Mouse (Mus musculus): ENCODE data around the gene Iqgap2. TPM values are rescaled to one million over a fixed set of nuclear protein-coding genes. Genes with fewer than 3 reads are reported as not detected.

Iqgap2 gene
- polyA plus RNA-seq, 1 experiment: 0.17 TPM

DNA sequence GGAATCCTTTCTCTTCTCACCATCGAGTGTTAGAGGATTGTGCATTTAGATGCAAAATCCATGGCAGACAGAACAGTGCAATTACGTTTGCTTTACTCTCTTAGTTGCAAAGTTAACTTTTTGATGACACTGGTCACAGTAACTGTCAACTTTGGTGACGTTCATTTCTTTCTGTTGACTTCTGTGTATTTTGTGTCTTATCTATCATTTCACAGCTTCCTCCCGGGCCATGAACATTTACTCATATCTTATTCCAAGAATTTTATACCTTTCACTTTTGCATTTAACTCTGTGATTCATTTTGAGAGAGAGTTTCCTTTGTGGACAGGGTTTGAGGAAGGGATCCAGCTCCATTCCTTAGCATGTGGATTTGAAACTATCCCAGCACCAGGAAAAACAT lies 238.0 kb downstream of the Iqgap2 start:
- no peak overlapping the region for H3K4me3 ChIP-seq (replicated peaks)
- H3K27me3 ChIP-seq (ENCODE audit: control insufficient read depth): no peaks in the 10 kb centered on the region
- peaks cover 27% of the 10 kb centered on the region for H3K36me3 ChIP-seq (ENCODE audit: control insufficient read depth)
- H3K9me3 ChIP-seq (ENCODE audit: control insufficient read depth, low read length): no peaks in the 10 kb centered on the region
- TF ChIP-seq GATA1 (IDR thresholded peaks at IDR 0.05; ENCODE audit: low read length) (no peak), TAL1 (IDR thresholded peaks at IDR 0.05; ENCODE audit: low read length) (no peak)
- peaks cover 14% of the 10 kb centered on the region for H3K4me1 ChIP-seq (ENCODE audit: control insufficient read depth)

DNA sequence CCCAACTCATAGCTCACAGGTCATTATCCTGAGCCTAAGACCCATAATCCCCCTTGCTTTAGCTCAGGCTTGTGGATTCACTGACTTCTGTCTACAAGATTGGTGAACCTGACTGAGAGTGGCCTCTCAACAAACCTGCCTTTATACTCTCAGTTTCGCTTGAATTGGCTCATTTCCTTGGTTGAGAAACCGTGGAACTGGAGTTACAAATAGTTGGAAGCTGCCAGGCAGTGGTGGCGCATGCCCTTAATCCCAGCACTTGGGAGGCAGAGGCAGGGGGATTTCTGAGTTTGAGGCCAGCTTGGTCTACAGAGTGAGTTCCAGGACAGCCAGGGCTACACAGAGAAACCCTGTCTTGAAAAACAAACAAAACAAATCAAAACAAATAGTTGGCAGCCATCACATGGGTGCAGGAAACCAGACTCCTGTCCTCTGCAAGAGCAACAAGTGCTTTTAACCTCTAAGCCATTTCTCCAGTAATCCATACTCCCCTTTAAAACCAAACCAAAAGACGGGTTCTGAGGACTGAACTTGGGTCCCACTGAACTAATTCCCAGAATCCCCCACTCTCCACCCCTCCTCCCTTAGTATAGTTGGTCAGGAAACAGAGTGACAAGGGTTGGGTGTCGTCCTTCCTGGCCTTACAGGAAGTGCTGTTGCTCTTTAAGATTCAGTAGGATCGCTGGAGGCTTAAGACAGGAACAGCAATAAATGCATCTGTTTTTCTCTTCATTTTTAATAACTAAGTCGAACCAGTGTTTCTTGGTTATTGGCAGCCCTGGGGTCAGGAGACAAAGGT lies 239.7 kb downstream of the Iqgap2 start:
- peaks cover 7% of the 10 kb centered on the region for H3K4me1 ChIP-seq (ENCODE audit: control insufficient read depth)
- TF ChIP-seq TAL1 (IDR thresholded peaks at IDR 0.05; ENCODE audit: low read length) (no peak), GATA1 (IDR thresholded peaks at IDR 0.05; ENCODE audit: low read length) (no peak)
- peaks cover 12% of the 10 kb centered on the region for H3K36me3 ChIP-seq (ENCODE audit: control insufficient read depth)
- no peaks in the 10 kb centered on the region for H3K27me3 ChIP-seq (ENCODE audit: control insufficient read depth)
- H3K4me3 ChIP-seq (replicated peaks): no peak overlapping the region
- H3K9me3 ChIP-seq (ENCODE audit: control insufficient read depth, low read length): no peaks in the 10 kb centered on the region

DNA sequence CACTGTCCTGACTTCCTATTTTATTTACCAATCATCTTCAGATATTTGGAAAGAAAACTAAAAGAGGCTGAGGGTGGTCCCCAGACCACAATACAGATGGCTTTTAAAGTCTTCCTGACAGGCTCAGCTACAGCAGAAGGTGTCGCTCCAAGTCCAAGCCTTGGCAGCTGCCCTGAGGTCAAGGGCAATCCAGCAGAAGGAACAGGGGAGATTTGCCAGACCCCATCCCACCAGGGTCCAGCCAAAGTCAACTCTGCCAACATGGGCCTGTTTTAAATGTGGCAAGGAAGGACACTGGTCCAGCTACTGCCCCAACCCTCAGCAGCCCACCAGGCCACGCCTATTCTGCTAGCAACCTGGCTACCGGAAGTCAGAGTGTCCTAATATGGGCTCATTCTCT lies 241.8 kb downstream of the Iqgap2 start:
- no peak overlapping the region for H3K4me3 ChIP-seq (replicated peaks)
- TF ChIP-seq GATA1 (IDR thresholded peaks at IDR 0.05; ENCODE audit: low read length) (no peak), TAL1 (IDR thresholded peaks at IDR 0.05; ENCODE audit: low read length) (no peak)
- no peaks in the 10 kb centered on the region for H3K27me3 ChIP-seq (ENCODE audit: control insufficient read depth)
- no peaks in the 10 kb centered on the region for H3K9me3 ChIP-seq (ENCODE audit: control insufficient read depth, low read length)
- H3K4me1 ChIP-seq (ENCODE audit: control insufficient read depth): peaks cover 3% of the 10 kb centered on the region
- peaks cover 14% of the 10 kb centered on the region for H3K36me3 ChIP-seq (ENCODE audit: control insufficient read depth)

DNA sequence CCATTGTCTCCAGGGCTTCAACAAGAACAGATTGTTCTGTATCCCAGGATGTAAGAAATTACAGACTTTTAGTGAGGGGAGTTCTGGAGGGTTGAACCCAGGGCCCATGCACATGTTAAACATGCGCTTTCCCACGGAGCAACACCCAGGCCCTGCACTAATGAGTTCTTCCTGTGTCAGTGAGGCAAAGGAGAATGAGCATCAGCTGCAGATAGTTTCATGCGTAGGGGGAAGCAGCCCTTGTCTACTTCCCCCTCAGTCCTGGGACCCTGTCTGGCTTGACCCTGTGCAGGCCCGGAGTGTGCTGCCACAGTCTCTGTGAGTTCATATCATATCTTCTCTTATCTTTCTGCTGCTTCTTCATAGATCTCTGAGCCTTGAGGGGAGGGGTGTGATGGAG lies 244.5 kb downstream of the Iqgap2 start:
- TF ChIP-seq TAL1 (IDR thresholded peaks at IDR 0.05; ENCODE audit: low read length): no peak
- no peak for TF ChIP-seq GATA1 (IDR thresholded peaks at IDR 0.05; ENCODE audit: low read length)
- no peaks in the 10 kb centered on the region for H3K4me1 ChIP-seq (ENCODE audit: control insufficient read depth)
- peaks cover 20% of the 10 kb centered on the region for H3K36me3 ChIP-seq (ENCODE audit: control insufficient read depth)
- no peaks in the 10 kb centered on the region for H3K27me3 ChIP-seq (ENCODE audit: control insufficient read depth)
- no peaks in the 10 kb centered on the region for H3K9me3 ChIP-seq (ENCODE audit: control insufficient read depth, low read length)
- no peak overlapping the region for H3K4me3 ChIP-seq (replicated peaks)

DNA sequence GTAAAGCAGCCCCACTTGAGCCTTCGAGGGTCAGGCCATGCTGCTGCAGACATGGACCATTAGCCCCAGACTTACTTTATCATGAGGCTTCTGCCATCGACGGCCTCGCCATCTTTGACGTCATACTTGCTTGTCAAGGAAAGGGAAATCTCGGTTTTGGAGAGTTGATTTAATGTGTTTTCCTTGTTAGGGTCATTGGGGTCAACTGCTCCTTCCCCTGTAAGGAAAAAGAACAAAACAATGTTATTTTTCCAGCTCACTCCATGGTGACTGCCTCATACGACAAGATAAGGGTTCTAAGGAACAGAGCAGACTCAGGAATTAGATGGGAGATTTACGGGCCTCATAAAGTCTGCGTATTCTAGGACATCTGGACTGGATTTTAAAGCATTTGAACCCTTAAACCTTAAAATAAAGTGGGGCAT lies 245.0 kb downstream of the Iqgap2 start:
- no peaks in the 10 kb centered on the region for H3K9me3 ChIP-seq (ENCODE audit: control insufficient read depth, low read length)
- no peaks in the 10 kb centered on the region for H3K27me3 ChIP-seq (ENCODE audit: control insufficient read depth)
- H3K4me3 ChIP-seq (replicated peaks): no peak overlapping the region
- H3K4me1 ChIP-seq (ENCODE audit: control insufficient read depth): no peaks in the 10 kb centered on the region
- TF ChIP-seq TAL1 (IDR thresholded peaks at IDR 0.05; ENCODE audit: low read length) (no peak), GATA1 (IDR thresholded peaks at IDR 0.05; ENCODE audit: low read length) (no peak)
- peaks cover 20% of the 10 kb centered on the region for H3K36me3 ChIP-seq (ENCODE audit: control insufficient read depth)

DNA sequence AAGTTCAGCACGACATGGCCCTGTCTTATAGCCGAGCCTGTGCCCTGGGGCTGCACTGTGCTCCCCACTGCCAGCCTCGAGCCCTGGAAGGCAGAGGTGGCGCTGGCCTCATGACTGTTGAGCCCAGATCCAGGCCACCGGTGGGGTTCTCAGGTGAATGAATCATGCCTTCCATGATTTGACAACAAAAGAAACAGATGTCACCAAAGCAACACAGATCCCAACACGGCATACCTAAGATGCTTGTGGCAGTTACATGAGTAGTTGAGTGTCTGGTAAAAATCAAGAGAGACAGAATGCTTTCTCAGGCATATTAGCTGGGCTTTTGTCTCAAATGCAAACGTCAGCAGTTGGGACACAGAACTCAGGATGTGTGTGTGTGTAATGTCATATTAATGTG lies 248.0 kb downstream of the Iqgap2 start:
- H3K4me3 ChIP-seq (replicated peaks): no peak overlapping the region
- TF ChIP-seq TAL1 (IDR thresholded peaks at IDR 0.05; ENCODE audit: low read length): no peak
- no peak for TF ChIP-seq GATA1 (IDR thresholded peaks at IDR 0.05; ENCODE audit: low read length)
- no peaks in the 10 kb centered on the region for H3K27me3 ChIP-seq (ENCODE audit: control insufficient read depth)
- no peaks in the 10 kb centered on the region for H3K9me3 ChIP-seq (ENCODE audit: control insufficient read depth, low read length)
- no peaks in the 10 kb centered on the region; the same call in 1 of the 2 replicates for H3K4me1 ChIP-seq (ENCODE audit: control insufficient read depth)
- peaks cover 24% of the 10 kb centered on the region for H3K36me3 ChIP-seq (ENCODE audit: control insufficient read depth)

DNA sequence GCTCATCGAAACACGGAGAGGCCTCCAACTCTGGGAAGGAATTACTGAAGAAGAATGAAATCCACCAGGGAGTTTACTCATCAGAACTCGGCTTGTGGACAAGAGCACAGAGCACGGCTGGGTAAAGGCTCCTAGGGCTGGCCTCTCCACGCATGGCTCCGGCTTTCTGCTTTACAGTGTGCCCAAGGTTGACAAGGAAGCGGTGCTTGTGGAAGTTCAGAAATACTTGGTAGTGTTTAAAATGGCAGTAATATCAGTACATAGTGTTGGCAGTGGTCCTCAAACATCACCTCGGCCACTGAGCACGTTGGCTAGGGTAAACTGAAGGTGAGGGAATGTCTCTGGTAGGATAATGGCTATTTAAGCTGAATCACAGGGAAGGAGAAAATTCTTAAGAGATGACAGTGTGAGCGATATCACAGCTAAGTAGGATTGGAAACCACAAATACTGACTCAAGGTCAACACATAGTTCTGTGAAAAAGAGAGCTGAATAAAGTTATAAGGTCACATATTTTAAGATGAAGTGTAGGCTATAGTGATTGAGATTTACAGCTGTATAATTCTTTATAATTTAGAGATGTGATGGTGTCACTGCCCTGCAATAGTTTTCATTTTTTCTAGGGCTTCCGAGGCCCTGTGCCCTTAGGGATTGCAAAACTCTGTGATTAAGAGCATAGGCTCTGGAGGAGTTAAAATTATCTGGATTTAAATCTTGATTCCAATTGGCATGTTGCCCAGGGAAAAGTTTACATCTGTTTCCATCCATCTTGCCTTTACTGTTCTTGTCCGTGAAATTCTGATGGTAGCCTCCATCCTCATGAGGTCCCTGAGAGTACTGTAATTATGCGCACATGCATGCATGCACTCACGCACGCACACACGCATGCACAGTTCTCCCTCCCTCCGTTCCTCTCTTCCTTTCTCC lies 250.4 kb downstream of the Iqgap2 start:
- peaks cover 21% of the 10 kb centered on the region for H3K36me3 ChIP-seq (ENCODE audit: control insufficient read depth)
- no peak for TF ChIP-seq TAL1 (IDR thresholded peaks at IDR 0.05; ENCODE audit: low read length)
- no peak for TF ChIP-seq GATA1 (IDR thresholded peaks at IDR 0.05; ENCODE audit: low read length)

DNA sequence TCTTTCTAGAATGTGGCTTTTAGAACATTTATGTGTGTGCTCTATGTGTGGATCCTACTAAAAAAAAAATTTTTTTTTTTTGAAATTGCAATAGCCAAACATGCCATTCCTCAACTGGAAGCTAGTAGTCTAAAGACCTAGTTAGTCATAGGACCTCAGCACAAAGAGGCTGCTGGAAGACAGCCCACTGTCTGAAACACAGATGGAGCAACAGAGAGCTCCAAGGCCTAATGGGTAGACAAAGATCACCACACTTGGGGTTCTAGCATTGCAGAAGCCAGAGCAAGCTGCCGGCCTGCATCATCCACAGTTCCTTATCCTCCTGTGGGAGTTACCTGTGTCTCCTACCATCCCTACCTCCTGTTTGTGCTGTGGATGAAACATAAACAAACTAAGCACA lies 251.3 kb downstream of the Iqgap2 start:
- no peak for TF ChIP-seq TAL1 (IDR thresholded peaks at IDR 0.05; ENCODE audit: low read length)
- no peak for TF ChIP-seq GATA1 (IDR thresholded peaks at IDR 0.05; ENCODE audit: low read length)
- H3K36me3 ChIP-seq (ENCODE audit: control insufficient read depth): peaks cover 14% of the 10 kb centered on the region
- no peaks in the 10 kb centered on the region for H3K9me3 ChIP-seq (ENCODE audit: control insufficient read depth, low read length)
- H3K4me1 ChIP-seq (ENCODE audit: control insufficient read depth): peaks cover 3% of the 10 kb centered on the region
- H3K4me3 ChIP-seq (replicated peaks): no peak overlapping the region
- no peaks in the 10 kb centered on the region for H3K27me3 ChIP-seq (ENCODE audit: control insufficient read depth)

More for the DNA sequence above, 250.4 kb downstream of the Iqgap2 start:
- Histone ChIP-seq H3K4me1 (ENCODE audit: control insufficient read depth) (peaks cover 3% of the 10 kb centered on the region), H3K27me3 (ENCODE audit: control insufficient read depth) (no peaks in the 10 kb centered on the region), H3K9me3 (ENCODE audit: control insufficient read depth, low read length) (no peaks in the 10 kb centered on the region), H3K4me3 (replicated peaks) (no peak overlapping the region)
